Mouse (Mus musculus) gastrocnemius, postnatal 14 days (tissue): ENCODE results near the gene Trabd2b. TPM values are rescaled to one million over a fixed set of nuclear protein-coding genes. Genes with fewer than 3 reads are reported as not detected.

Experiments
- DNase-seq: peaks from one replicate; pipeline ENCODE4 v3.0.0; 2021; ENCODE audit warnings: mixed read lengths
- intact Hi-C: fragments of 180-260 bp; cut with DNase I; formaldehyde crosslinking; loops from one replicate; pipeline ENCODE4 v1.15.1; 2025; ENCODE audit warnings: low total_unique reads
- total RNA-seq, 2 experiments: library from RNA; stranded (reverse); gene quantifications; 2 replicates each; pipeline ENCODE4 v1.2.3; 2021

Trabd2b gene
- total RNA-seq, 2 experiments from 2014 or later, result 1.6 to 2.2 TPM

DNA sequence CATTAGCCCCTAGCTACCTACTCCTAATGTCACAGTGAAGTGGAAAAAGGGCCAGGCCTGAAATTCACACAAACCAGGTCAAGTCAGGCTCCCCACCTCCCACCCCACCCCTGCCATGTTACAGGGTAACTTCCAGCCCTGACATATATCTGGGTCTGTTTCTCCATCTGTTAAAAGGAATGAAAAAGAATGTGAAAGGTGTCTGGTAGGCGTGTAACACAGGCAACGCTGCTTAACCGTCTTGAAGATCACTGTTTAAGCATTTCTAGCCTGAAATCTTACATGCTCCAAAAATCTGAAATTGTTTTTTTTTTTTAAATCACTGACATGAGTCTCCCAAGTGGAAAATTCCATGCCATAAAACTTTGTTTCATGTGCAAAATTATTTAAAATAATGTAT, 69.8 kb downstream of the Trabd2b start:
- intact Hi-C loops, result no loop called here
- DNase-seq, result no peak

DNA sequence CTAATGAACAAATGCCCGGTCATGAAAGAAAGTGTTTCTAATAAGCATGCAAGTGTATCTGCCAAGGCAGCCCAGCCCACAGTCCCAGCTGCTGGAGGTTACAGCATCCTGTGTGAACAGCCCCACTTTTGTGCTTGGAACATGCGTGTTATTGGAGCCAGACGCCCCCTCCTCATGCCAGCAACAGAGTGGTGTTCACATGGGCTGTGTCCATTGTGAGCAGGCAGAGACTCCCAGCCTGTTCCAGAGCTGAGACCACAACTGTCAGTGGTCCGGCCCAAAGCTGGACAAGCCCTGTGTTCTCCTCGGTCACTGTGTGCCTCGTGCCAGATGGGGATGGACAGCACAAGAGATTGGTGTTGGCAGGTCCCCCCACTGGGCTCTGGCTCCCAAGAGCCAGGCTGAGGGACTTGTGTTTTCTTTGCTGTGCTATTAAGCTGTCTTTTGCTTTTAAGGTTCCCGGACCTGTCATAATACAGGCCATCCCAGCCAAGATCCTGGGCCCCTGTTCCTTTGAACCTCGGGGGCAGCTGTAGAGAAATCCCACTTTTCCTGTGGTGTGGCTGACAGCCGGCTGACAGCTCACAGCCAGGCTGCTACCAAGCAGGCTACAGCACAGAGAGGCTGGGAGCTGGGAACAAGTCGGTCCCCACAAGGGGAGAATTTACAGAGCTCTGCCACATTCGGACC, 70.7 kb downstream of the Trabd2b start:
- intact Hi-C loops, result no loop called here
- DNase-seq, result peak; percentile 20

DNA sequence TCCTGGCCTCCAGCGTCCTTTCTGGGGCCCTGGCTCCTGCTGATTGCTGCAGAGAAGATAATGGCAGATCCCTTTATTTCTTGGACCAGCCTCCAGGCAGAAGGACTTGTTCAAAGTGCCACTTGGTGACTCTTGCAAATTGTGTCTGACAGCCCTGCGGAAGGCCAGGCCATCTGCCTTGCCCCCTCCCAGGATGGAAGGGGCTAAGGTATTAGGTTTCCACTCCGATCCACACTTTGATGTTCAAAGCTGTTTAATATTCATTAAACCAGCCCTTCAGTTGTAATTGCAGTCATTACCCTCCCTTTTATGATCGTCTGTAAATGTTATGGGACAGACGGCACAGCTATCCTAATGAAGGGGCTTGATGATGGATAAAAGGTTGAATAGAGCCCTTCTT, 75.0 kb downstream of the Trabd2b start:
- intact Hi-C loops, result no loop called here

DNA sequence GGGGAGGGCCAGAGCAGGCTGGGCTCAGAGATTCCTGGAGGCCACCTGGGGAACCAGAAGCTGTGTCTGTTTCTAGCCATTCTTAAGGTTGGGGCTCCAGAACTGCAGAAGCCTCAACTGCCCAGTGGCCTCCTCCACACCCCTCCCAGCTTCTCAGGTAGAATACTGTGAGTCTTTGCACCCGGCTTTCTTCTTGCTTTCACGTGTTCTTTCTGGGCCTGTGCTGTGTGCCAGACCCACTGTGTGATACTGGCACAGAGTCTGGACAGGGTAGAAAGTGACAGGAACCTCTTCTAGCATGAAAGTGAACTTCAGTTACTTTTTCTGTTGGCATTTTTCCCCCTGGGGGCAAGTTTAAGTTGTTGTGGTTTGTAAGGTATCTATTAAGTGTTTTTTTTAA, 77.6 kb downstream of the Trabd2b start:
- no peak for DNase-seq
- intact Hi-C loops, result no loop called here

More for the DNA sequence above, 75.0 kb downstream of the Trabd2b start:
- DNase-seq, result no peak

DNA sequence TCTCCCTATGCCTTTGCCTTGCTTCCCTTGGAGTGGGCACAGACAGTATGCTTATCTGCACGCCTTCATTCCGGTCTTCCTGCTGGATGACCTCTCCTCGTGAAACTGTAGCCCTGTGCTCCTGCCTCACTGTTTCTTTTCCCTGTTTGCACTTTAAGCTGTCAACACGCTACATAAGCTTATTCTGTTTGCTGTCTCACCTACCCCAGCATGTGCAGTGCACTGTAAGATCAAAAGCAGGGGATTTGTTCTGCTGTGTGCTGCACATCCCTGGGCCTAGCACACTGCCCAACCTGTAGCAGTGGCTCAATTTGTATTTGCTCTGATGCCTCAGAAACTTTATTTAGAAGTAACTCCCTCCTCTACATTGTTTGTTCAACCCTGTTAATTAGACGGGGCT, 79.5 kb downstream of the Trabd2b start:
- no peak for DNase-seq
- intact Hi-C loops, result no loop called here

DNA sequence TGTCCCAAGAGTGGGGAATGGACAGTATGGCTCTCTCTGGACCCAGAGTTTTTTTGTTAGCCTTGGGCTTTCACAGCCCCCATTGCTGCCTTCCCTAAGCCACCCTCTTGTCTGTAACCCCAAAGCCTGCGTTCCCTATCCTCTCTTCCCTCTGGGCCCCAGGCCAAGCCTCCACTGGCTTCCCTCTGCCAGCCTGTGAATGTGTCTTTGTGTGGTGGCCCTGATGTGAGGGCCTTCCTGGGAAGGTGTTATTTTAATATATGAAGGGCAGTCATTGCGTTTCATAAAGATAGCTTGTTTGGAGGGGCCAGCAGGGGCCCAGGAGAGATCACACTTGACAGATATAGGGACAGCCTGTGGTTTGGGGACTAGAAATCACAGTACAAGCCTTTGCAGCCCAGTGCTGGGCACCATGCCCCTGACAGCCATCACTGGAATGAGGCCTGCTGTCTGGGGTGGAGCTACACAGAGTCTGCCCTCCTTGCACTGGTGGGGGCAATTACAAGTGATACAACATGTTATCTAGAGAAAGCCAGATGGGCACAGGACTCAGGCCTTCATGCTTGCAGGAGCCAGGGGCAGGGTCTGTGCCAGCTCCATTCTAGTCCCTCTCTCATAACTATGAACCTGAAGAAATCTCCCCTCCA, 80.5 kb downstream of the Trabd2b start:
- DNase-seq, result no peak
- intact Hi-C loops, result no loop called here

DNA sequence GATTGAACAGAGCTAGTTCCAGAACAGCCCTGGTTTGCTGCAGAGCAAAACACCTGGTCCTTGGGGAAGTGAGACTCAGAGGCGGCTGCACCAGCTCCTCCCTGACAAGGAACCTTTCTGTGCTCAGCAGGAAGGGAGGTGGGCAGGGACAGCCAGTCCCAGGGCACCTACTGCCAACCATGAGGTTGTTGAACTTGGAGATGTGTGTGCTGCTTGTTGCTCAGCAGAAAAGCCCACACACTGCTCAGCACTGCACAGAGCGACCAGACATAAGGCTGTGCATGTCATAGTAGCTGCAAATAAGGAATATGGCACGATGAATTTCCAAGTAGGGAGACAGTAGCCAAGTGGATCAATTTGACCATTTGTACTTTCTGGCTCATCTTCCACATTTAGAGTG, 81.2 kb downstream of the Trabd2b start:
- DNase-seq, result no peak
- intact Hi-C loops, result no loop called here

DNA sequence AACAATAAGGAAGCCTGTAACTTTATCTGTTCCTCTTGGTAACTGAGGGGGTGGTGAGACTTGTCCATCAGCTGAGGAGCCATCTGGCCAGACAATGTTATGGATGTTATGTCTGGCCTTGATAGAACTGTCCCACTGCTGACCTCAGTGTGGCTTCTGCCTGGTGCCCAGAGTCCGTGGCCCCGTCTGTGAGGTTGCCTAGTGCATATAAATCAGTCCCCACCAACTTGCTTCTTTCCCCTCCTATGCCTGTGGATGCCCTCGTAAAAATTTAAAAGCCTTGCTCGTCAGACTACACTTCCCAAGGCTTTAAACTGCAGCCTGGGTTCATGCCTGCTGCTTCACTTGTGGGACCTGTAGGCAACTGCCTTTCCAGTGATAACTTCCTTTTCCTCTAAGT, 85.6 kb downstream of the Trabd2b start:
- intact Hi-C loops, result loop anchor here (2.0 kb wide), 1 partner anchor 59 kb away; no protein-coding TSS in a partner anchor
- DNase-seq, result no peak

DNA sequence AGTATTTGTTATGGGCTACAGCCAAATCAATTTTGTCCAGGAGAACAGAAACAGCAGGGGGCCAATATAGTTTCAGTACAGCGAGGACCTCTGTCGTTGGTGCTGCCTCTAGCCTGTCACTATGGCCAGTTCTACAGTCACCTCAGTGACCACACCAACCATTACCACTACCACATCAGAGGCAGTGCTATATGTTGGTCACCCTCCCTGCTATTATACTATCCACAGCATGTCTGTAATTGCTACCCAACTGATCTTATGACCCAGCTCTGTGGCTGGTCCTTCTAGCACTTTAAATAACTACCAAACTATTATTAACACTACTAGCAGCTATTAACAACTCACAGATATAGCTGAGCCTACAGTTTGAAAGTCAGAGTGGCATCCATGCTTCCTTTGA, 87.5 kb downstream of the Trabd2b start:
- intact Hi-C loops, result no loop called here
- DNase-seq, result no peak

DNA sequence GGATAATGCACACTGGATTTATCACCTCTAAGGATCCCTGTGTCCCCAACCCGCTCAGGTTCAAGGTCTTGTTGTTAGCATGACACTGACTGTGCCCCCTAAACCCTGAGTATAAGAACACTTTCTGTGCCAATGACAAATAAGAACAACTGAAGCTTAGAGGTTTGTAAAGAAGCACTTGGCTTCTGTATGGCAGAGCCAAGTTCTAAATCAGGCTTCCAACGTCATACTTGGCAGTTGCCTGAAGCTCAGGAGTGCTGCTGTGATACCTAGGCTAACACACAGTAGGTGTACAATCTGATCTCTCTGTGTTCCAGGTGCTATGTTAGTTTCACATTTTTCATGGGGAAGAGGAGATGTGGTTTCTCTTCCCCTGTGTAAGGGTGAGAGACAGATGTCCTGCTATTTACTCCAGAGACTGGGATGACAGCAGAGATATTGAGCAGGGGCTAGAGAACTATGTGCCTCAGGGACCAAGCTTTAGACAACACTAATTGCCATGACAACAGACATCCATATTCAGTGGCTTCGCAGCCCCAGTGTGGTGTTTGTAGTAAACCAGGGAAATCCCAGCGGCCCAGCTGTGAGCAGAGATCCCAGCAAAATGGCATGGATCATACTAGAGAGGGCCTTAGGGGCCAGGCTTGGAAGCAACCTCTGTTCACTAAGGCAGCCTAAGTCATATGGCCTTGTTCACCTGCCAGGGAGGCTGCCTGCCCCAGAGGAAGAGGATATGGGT, 89.3 kb downstream of the Trabd2b start:
- no peak for DNase-seq
- intact Hi-C loops, result no loop called here

DNA sequence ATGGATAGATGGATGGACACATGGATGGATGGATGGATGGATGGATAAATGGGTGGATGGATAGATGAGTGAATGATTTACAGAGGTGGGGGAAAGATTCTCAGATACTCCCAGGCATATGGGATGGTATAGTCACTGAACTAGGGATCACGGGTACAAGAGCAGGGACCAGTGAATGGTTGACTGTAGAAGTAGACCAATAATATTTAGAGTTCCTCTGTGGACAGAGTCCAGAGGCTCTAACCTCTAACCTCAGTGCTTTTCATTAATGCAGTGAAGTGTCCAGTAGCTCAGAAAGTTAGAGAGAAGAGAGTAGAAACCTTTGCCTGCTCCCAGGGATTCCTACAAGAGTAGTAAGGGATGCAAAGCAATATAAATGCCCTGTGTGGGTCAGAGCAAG, 93.1 kb downstream of the Trabd2b start:
- intact Hi-C loops, result no loop called here
- no peak for DNase-seq

DNA sequence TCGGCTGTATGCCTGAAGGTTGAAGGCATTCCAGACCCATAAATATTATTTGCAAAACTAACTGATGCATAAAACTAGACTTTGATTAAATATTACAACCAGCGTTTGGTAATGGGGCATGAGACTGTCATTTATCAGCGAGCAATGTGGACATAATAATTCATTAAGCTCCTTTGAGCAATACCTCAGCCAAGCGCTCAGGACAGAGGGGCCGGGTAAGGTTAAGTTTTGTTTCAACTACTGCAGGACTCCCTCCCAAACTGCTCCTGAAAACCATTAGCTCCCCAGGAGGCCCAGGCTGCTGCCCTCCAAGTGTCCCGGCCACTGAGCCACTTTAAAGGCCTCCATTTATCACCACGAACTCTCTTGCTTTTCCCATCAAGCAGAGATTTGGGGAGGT, 93.8 kb downstream of the Trabd2b start:
- DNase-seq, result no peak
- intact Hi-C loops, result no loop called here

DNA sequence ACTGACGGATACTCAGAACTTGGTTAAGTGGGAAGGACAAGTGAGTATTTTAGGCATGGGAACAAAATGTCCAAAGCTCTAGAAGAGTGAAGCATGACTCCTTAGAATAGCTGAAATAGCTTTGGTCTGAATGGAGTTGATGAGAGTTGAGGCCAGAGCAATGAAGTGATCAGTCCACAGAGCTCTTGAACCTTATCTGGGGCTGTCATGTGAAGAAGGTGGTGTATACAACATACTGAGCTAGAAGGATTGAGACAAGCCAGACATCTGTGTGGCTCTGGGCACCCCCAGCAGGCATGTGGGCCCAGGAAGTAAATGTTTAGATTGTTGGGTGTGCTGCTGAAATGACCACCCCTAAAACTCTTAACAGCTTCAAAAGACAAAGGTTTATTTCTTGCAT, 94.5 kb downstream of the Trabd2b start:
- DNase-seq, result no peak
- intact Hi-C loops, result no loop called here

DNA sequence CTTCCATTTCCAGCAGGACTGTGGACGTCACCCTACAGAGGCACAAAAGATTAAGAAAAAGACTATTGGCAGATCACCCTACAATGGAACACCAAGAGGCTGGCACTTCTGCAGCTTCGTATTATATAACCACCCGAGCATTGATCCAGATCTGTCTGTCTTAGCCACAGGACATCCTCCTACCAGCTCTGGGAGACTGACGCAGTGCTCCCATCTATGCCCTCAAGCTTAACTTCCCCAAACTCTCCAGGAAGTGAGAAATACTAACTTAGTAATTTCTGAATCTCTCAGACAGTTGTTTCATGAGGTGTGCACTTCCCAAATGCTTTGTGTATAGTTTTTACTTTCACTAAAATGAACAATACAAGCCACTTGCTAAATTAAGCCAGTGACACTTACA, 95.1 kb downstream of the Trabd2b start:
- DNase-seq, result no peak
- intact Hi-C loops, result no loop called here

DNA sequence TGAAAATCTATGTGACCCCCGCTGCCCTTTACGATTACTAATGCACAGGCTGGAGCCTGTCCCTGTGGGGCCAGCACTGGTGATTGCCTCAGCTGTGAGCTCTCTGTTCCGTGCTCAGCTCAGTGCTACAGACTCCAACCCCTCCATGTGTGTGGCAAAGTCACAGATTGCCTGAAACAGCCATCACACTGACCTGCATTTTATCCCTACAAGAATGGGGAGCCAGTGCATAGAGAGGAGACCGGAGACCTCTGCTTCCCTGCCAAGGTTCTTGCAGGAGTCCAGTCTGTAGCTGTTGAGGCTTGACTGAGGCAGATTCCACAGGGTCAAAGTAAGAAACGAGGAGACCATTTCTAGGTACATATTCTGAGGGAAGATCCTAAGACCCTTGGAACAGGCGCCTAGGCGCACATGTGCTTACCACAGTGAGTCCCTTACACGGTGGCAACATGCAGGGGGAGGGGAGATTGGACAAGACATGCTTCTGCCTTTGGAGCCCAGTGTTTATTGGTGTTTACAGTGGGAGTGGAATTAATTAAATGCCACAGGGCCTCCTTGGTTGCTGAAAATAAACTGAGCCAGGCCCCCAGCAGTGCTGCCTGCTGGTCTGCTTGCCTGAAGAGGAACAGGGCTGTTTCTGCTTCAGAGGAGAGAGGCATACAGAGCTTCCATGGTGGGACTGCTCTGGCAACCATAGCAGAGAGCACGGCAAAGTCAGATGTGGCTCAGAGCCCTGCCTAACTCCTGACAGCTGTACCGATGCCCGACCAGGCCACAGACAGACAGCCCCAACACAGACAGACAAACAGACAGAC, 97.9 kb downstream of the Trabd2b start:
- DNase-seq, result no peak
- intact Hi-C loops, result no loop called here

DNA sequence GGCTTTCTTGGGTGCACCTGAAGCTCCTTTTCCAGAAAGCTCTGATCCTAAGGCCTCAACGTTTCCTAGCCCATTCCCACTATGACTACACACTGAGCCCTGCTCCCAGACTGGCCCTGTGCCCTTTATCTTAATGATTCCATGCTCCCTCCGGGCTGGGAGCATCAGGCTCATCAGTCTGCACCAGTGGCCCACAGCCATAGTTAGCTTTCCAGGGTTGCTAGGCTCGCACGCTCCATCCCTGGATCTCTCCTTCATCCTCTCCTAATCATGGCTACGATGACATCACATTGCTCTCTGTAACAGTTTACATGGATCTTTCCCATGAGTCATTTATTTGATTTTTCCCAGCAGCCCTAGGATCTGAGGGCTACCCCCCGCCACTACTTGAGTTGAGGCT, 103.1 kb downstream of the Trabd2b start:
- intact Hi-C loops, result no loop called here
- no peak for DNase-seq

DNA sequence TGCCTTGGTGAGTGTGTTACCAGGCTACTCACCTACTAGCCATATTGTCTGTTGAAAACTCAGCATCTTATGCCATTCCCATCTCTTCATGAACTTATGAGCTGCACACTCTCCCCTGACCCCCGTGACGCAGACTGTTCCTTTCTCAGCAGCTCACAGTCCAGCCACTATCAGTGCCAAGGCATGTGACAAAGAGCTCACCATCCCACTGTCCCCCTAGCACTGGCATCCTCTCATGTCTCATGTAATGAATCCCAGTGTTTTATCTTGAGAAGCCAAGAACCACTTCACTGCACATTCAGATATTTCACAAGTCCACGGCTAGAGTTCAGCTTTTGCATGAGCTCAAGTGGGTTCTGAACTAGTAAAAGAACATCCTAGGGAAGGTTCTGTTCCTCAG, 105.1 kb downstream of the Trabd2b start:
- no peak for DNase-seq
- intact Hi-C loops, result no loop called here

DNA sequence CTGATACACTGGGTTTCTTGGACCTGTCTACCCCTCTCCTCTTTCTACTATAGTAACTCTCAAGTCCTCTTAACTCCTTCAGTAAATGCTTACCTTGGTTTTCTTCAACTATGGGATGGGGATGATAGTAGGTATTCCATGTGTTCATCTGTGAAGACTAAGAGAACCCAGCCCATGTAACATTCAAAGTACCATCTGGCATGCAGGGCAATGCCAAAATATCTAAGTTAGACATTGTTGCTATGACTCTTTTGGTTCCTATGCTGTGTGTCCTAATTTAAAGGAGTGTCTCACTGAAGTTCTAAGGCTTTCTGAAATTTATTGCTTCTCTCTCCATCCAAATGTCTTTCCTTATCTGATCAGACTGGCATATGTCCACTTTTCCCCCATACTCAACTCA, 106.6 kb downstream of the Trabd2b start:
- intact Hi-C loops, result no loop called here
- no peak for DNase-seq

DNA sequence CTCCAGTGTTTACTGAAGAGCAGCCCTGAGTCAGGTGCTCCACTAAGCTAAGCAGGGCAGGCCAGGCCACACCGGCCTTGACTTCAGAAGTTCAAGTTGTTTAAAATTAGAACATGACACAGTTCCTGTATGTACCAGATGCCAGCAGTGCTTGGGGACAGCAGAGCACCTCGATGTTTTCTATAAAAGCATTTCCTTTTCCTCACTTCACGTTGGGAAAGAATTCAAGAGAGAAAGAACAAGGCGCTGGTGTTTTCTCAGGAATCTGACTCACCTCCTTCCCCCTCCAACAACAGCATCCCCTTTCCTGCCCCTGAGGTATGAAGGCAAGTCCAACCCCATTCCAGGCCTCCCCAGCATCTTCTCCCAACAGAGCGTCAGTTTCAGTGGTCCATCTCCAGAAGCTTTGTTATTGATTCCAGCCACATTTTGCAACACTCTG, 108.8 kb downstream of the Trabd2b start:
- no peak for DNase-seq
- intact Hi-C loops, result no loop called here

DNA sequence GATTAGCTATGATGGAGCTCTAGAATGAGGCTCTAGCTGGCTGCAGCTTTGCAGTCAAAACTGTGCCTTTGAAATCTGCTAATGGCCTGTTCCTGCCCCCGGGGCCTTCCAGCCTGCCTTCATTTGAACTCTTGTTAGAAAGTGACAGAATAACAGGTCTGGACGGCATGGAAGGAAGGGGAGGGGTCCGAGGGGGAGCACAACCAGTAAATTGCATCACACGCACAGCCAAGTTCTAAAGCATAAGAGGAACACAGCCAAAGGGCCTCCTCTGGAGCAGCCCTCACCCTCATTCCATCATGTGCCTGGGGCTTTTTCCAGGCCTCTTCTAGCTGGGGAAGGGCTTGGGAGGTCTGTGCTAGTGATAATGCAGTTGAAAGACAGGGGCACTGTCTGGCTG, 110.1 kb downstream of the Trabd2b start:
- DNase-seq, result no peak
- intact Hi-C loops, result no loop called here
